Mouse (Mus musculus): ENCODE data around the gene Spats2. TPM values are rescaled to one million over a fixed set of nuclear protein-coding genes. Genes with fewer than 3 reads are reported as not detected.

Spats2 gene
- polyA plus RNA-seq, 1 experiment from 2014 or later: 60.1 TPM

GRCm38 (mm10) chr15:99089069-99089468, 36.6 kb upstream of the Spats2 start:
- Histone ChIP-seq H3K27me3 (replicated peaks; ENCODE audit: low read depth, poor library complexity, severe bottlenecking) (peaks cover 100% of the 10 kb centered on the region), H3K4me3 (peak overlapping the region; percentile 19), H3K4me1 (peaks cover 63% of the 10 kb centered on the region), H3K27ac (replicated peaks) (no peak overlapping the region), H3K9me3 (no peaks in the 10 kb centered on the region), H3K36me3 (replicated peaks) (no peaks in the 10 kb centered on the region)
- DNase-seq (ENCODE audit: low spot score): peak; percentile 30
- WGBS: 7% methylated on average over 14 of the region's 14 CpGs

GRCm38 (mm10) chr15:99092870-99093269, 32.8 kb upstream of the Spats2 start, which contains the start of gene Dnajc22:
Gene Dnajc22 (plus strand): TSS chr15:99093170.
- H3K27me3 ChIP-seq (replicated peaks; ENCODE audit: low read depth, poor library complexity, severe bottlenecking): peaks cover 98% of the 10 kb centered on the region
- no peaks in the 10 kb centered on the region for H3K9me3 ChIP-seq
- peak within 1 kb of the TSS; percentile 63 for H3K4me3 ChIP-seq
- H3K36me3 ChIP-seq (replicated peaks): no peaks in the 10 kb centered on the region
- no peak for DNase-seq (ENCODE audit: low spot score)
- peaks cover 83% of the 10 kb centered on the region for H3K4me1 ChIP-seq
- 9% methylated on average over 8 of the region's 8 CpGs for WGBS
- H3K27ac ChIP-seq (replicated peaks): peak within 1 kb of the TSS; percentile 81

DNA sequence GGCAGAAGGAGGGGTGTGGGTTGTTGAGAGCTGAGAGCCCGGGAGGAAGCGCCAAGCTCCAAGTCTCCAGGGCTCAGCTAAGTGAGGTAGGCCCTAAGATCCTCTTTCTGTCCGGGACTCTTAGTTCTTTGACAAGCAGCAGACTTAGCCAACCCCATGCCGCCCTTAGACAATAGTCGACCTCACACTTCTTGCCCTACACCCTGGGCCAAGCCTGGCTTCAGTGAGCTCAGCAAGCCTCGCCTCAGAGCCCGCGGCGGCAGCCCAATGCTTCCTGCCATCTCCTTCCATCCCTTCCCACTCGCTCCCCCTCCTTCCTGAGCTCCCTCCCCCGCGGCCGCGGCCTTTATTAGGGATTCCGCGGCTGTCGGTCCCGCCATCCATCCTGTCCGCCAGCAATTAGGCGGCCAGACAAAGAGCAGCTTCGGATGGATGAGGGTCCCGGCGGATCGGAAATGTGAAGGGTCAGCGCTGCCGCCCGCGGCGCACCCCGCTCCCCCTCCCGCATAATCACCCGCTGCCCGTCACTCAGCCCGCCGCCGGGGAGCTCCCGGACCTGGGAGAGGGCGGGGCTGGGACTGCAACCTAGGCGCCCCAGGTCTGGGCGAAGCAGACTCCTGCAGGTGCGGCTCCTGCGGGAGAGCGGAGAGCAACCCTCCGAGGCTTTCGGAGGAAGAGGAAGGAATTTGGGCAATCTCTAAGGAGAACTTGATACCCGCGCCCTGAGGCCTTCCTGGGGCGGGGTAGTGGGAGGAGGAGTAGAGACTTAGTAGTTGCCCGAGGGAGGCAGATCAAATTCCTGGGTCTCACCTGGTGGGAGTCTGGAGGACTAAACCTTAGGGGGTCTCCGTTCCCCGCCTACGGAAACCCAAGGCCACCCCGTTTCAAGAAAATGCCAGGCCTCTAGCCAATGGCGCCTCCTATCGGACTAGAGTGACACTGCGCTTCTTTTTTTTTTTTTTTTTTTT, 32.1 kb upstream of the Spats2 start:
- Histone ChIP-seq H3K36me3 (replicated peaks) (no peaks in the 10 kb centered on the region), H3K27ac (replicated peaks) (peak overlapping the region; percentile 81), H3K4me1 (peaks cover 83% of the 10 kb centered on the region), H3K9me3 (no peaks in the 10 kb centered on the region), H3K27me3 (replicated peaks; ENCODE audit: low read depth, poor library complexity, severe bottlenecking) (peaks cover 98% of the 10 kb centered on the region), H3K4me3 (peak overlapping the region; percentile 63)
- DNase-seq (ENCODE audit: low spot score): peak; percentile 80
- WGBS: under 1% methylated on average over 56 of the region's 56 CpGs

- H3K4me1 ChIP-seq: peaks cover 85% of the 10 kb centered on the region
- under 1% methylated on average over 27 of the region's 27 CpGs for WGBS
- DNase-seq (ENCODE audit: low spot score): peak; percentile 53
- H3K27me3 ChIP-seq (replicated peaks; ENCODE audit: low read depth, poor library complexity, severe bottlenecking): peaks cover 98% of the 10 kb centered on the region
- H3K9me3 ChIP-seq: no peaks in the 10 kb centered on the region
- no peak overlapping the region for H3K27ac ChIP-seq (replicated peaks)
- H3K4me3 ChIP-seq: peak overlapping the region; percentile 41
- no peaks in the 10 kb centered on the region for H3K36me3 ChIP-seq (replicated peaks)
Observed at GRCm38 (mm10) chr15:99094631-99095270, 31.0 kb upstream of the Spats2 start.

DNA sequence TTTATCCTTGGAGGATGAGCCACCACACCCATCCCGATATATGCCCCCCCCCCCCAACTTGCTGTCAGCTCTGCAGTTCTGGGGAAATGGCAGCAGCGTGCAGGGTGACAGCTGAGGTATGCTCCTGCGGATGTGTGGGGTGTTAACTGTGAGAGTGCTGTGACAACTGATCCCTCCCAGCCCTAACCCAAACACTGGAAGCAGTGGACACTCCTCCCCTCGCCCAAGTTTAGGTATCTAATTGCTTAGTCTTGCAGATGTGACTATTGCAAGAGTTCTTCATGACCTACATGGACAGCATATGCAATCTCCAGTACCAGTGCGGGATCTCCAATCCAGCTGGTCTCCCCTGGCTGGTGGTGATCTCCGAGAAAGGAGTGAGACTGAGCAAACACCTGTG, 30.4 kb upstream of the Spats2 start:
- WGBS: 3% methylated on average over 6 of the region's 6 CpGs
- H3K4me1 ChIP-seq: peaks cover 79% of the 10 kb centered on the region
- H3K9me3 ChIP-seq: no peaks in the 10 kb centered on the region
- H3K36me3 ChIP-seq (replicated peaks): no peaks in the 10 kb centered on the region
- H3K27me3 ChIP-seq (replicated peaks; ENCODE audit: low read depth, poor library complexity, severe bottlenecking): peaks cover 98% of the 10 kb centered on the region
- no peak overlapping the region for H3K27ac ChIP-seq (replicated peaks)
- peak; percentile 21 for DNase-seq (ENCODE audit: low spot score)
- H3K4me3 ChIP-seq: peak overlapping the region; percentile 41

- Histone ChIP-seq H3K27me3 (replicated peaks; ENCODE audit: low read depth, poor library complexity, severe bottlenecking) (peaks cover 98% of the 10 kb centered on the region), H3K36me3 (replicated peaks) (no peaks in the 10 kb centered on the region), H3K9me3 (no peaks in the 10 kb centered on the region), H3K27ac (replicated peaks) (peak overlapping the region; percentile 63), H3K4me3 (peak overlapping the region; percentile 57), H3K4me1 (peaks cover 70% of the 10 kb centered on the region)
- no peak for DNase-seq (ENCODE audit: low spot score)
- WGBS: 1% methylated on average over 24 of the region's 24 CpGs
Observed at GRCm38 (mm10) chr15:99096061-99096793, 29.5 kb upstream of the Spats2 start.

DNA sequence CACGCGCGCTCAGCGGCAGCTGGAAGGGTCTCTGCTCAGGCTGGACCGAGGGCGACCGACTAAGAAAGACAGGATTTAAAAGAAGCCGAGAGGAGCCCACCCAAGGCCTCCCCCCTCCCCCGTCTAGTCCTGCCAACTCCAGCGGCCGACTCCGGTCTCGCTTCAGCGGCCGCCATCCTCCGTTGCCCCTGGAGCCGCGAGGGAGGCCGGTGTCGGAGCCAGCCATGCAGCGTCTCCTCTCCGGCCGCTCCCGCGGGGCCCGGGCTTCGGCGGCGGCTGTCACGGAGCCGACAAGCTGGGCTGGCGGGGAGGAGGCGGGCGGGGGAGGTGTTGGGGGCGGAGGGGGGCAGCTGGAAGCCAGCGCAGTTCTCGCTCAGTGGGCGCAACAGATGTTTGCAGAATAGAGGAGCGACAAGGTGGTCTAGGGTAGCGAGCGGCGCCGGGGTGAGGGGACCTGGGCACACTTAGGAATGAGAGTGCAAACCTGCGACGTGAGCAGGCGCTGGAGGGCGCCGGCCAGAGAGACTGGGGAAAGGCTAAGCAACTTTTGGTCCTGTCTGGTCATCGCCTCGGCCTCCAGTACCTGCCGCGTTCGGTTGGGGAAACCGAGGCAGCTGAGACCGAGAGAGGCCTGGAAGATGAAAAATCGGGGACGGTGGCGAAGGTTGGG, 28.8 kb upstream of the Spats2 start:
- Histone ChIP-seq H3K4me1 (peaks cover 68% of the 10 kb centered on the region), H3K27ac (replicated peaks) (peak overlapping the region; percentile 69), H3K9me3 (no peaks in the 10 kb centered on the region), H3K27me3 (replicated peaks; ENCODE audit: low read depth, poor library complexity, severe bottlenecking) (peaks cover 91% of the 10 kb centered on the region), H3K4me3 (peak overlapping the region; percentile 57), H3K36me3 (replicated peaks) (no peaks in the 10 kb centered on the region)
- under 1% methylated on average over 58 of the region's 58 CpGs for WGBS
- DNase-seq (ENCODE audit: low spot score): peak; percentile 70

DNA sequence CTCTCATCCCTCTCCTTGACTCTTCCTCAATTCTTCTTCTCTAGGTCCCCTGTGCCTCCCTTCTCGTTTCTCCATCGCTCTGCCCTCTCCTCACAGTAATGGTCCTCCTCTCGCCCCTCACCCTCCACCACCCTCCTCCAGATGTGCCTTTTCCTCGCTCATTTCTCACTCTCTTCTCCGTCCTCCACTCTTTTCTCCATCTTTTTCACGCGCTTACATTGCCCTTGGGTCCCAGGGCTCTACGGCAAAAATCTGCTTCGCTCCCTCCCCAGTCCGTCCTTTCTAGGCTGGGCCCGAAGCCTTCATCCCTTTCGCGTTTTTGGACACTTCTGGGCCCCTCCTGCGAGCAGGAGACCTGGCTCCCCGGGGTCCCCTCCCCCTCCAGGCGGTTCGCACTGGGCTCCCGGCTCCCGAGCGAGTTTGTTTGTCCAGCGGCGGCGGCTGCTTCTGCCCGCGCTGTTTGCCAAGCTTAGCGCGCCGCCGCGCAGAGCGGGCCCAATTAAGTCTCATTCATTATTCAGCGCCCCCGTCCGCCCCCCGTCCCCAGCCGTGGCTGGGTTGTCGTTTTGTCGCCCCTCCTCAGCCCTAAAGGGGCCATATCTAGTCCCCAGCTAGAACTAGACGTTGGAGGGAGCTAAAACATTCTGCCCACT, 27.8 kb upstream of the Spats2 start:
- WGBS: under 1% methylated on average over 39 of the region's 39 CpGs
- no peaks in the 10 kb centered on the region for H3K36me3 ChIP-seq (replicated peaks)
- DNase-seq (ENCODE audit: low spot score): peak; percentile 71
- H3K9me3 ChIP-seq: no peaks in the 10 kb centered on the region
- peaks cover 63% of the 10 kb centered on the region for H3K4me1 ChIP-seq
- H3K27me3 ChIP-seq (replicated peaks; ENCODE audit: low read depth, poor library complexity, severe bottlenecking): peaks cover 81% of the 10 kb centered on the region
- H3K27ac ChIP-seq (replicated peaks): peak overlapping the region; percentile 51; the same call in 1 of the 2 replicates
- peak overlapping the region; percentile 57 for H3K4me3 ChIP-seq

DNA sequence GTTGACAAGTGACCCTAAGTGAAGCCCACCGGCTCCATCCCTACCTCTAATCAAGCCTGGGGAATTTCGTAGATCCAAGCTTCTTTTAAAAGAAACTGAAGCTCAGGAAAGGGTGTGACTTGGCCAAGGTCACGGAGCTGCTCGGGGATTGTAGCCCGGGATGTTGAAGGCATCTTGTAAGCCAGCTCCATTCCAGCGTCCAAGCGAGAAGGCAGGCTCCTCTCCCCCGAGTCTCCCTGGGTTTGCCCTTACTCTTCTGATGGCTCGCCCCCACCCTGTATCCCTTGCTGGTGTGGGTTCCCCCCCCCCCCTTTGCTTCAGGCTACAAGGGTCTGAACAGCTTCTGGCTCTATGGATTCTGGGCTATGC, 27.2 kb upstream of the Spats2 start:
- peak overlapping the region; percentile 51; the same call in 1 of the 2 replicates for H3K27ac ChIP-seq (replicated peaks)
- H3K27me3 ChIP-seq (replicated peaks; ENCODE audit: low read depth, poor library complexity, severe bottlenecking): peaks cover 75% of the 10 kb centered on the region
- peaks cover 58% of the 10 kb centered on the region for H3K4me1 ChIP-seq
- DNase-seq (ENCODE audit: low spot score): peak; percentile 54
- H3K9me3 ChIP-seq: no peaks in the 10 kb centered on the region
- no peaks in the 10 kb centered on the region for H3K36me3 ChIP-seq (replicated peaks)
- H3K4me3 ChIP-seq: peak overlapping the region; percentile 57
- 1% methylated on average over 9 of the region's 9 CpGs for WGBS

DNA sequence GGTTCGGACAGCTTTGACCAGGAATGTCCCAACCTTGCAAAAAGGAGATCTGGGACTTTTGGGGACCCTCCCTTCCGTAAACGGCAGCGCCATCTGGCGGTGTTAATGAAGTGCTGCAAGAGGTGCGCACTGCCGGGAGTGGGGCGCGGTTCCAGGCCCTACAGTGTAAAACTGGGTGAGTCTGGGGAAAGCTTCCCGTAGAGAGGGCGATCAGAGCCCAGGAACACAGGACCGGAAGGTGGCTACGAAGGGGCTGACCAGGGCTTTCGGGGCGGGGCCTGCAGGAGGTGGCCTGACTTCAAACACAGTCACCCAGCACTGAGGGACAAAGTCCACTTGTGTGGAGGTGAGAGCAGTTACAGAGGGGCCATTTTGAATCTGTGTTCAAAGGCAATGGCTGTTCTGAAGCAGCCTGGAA, 26.6 kb upstream of the Spats2 start:
- DNase-seq (ENCODE audit: low spot score): peak; percentile 76
- H3K4me3 ChIP-seq: peak overlapping the region; percentile 57
- peaks cover 70% of the 10 kb centered on the region for H3K27me3 ChIP-seq (replicated peaks; ENCODE audit: low read depth, poor library complexity, severe bottlenecking)
- no peaks in the 10 kb centered on the region for H3K36me3 ChIP-seq (replicated peaks)
- no peaks in the 10 kb centered on the region for H3K9me3 ChIP-seq
- under 1% methylated on average over 15 of the region's 15 CpGs for WGBS
- peaks cover 53% of the 10 kb centered on the region for H3K4me1 ChIP-seq
- H3K27ac ChIP-seq (replicated peaks): peak overlapping the region; percentile 35; the same call in 1 of the 2 replicates

GRCm38 (mm10) chr15:99099984-99100383, 25.7 kb upstream of the Spats2 start:
- Histone ChIP-seq H3K4me1 (peaks cover 47% of the 10 kb centered on the region), H3K36me3 (replicated peaks) (no peaks in the 10 kb centered on the region), H3K9me3 (no peaks in the 10 kb centered on the region), H3K4me3 (no peak overlapping the region), H3K27me3 (replicated peaks; ENCODE audit: low read depth, poor library complexity, severe bottlenecking) (peaks cover 63% of the 10 kb centered on the region), H3K27ac (replicated peaks) (no peak overlapping the region)
- no peak for DNase-seq (ENCODE audit: low spot score)
- WGBS: 52% methylated on average over 3 of the region's 3 CpGs

All from embryonic facial prominence, embryonic 10.5 days (tissue).